Mouse (Mus musculus) adrenal gland, postnatal 0 days (tissue): Measurements from ENCODE around the gene Gstm3. TPM values are rescaled to one million over a fixed set of nuclear protein-coding genes. Genes with fewer than 3 reads are reported as not detected.

Experiments
- polyA plus RNA-seq: library from polyadenylated mRNA; unstranded; fragments of >200 nt; fragmentation: Nextera tagmentation; extraction: Ambion mirVana; gene quantifications from 2 replicates; pipeline ENCODE4 v1.2.1, GENCODE M21; 2015

The Gstm3 gene
- 0.62 and 0.68 TPM in 2 replicates for polyA plus RNA-seq

GRCm38 (mm10) chr3:107968724-107969395 is at the start of gene Gstm3:
Gene Gstm3, minus strand, starts transcription at chr3:107969283.

GRCm38 (mm10) chr3:108017473-108018189 is 48.5 kb upstream of the Gstm3 start, which contains the start of gene Gstm1:
Gene Gstm1, minus strand, starts transcription at chr3:108017973.

DNA sequence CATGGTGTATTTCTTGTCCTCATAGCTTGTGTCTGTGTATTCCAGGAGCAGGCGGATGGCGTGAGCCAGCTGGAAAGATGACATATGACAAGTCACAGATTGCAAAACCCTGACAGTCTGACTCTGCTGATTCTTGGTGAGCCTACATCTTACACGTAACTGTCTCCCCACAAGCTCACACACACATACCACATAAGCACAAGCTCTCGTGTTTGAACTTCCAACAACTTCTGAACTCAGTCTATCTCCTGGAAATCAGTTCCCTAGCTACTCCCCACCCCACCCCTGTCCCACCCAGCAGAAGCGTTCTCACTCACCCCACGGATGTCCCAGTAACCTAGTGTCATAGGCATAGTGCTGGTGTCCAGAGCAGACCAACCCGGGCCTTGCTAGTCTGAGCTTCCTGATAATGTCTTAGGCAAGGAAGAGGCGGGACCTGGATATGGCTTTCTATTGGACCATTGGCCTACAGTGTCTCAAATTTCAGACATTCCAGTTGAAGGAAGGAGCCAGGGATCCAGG is 17.0 kb upstream of the Gstm3 start, which contains the start of gene Gstm2:
Gene Gstm2 (minus strand): TSS at position 413 of the 522 bp plus-strand sequence.

GRCm38 (mm10) chr3:107943239-107943990 is 25.7 kb downstream of the Gstm3 start, which contains the start of gene Gstm6:
Gene Gstm6, minus strand, starts transcription at chr3:107943749.

DNA sequence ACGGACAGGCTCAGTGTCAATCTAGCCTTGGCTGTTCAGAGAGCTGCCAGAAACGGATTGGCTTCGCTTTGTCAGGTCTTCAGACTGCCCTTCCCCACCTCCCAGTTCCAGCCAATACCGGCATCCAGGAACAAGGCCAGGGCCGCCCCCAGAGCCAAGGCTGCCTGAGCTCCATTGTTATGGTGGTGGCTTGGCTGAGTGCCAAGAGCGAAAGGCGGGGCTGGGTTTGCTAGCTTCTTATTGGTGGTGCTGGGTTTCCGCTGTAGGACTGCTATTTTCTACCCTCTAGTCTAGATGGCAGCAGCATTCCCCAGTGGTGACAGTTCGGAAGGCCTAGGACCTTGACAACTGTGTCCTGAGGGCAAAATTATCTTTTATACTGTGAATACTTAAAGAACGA is 37.4 kb downstream of the Gstm3 start, which contains the start of gene Gstm7:
Gene Gstm7 (minus strand): TSS at position 148 of the 400 bp plus-strand sequence.

Other genes with a start within 250 kb of the Gstm3 start
- gene Csf1, start 208.8 kb downstream of the Gstm3 start, polyA plus RNA-seq: 15.7 and 15.9 TPM in 2 replicates
- gene Eps8l3, start 92.1 kb downstream of the Gstm3 start, polyA plus RNA-seq: 0.33 and 0.99 TPM in 2 replicates
- gene Gstm5, start 73.5 kb downstream of the Gstm3 start, polyA plus RNA-seq: 172 and 235 TPM in 2 replicates
- gene Gstm7, start 37.5 kb downstream of the Gstm3 start, polyA plus RNA-seq: 28.5 and 59.1 TPM in 2 replicates
- gene Gstm6, start 25.5 kb downstream of the Gstm3 start, polyA plus RNA-seq: 19.9 and 35.0 TPM in 2 replicates
- gene Gstm2, start 17.2 kb upstream of the Gstm3 start, polyA plus RNA-seq: 126 and 199 TPM in 2 replicates
- gene Gstm1, start 48.7 kb upstream of the Gstm3 start, polyA plus RNA-seq: 165 and 212 TPM in 2 replicates
- 19.7 and 23.4 TPM in 2 replicates for gene Gstm4, start 75.6 kb upstream of the Gstm3 start, polyA plus RNA-seq
- 27.7 and 44.6 TPM in 2 replicates for gene Ampd2, start 117.4 kb upstream of the Gstm3 start, polyA plus RNA-seq
- 3.8 and 7.2 TPM in 2 replicates for gene Gnat2, start 123.5 kb upstream of the Gstm3 start, polyA plus RNA-seq
- 101 and 133 TPM in 2 replicates for gene Gnai3, start 176.9 kb upstream of the Gstm3 start, polyA plus RNA-seq
- 0.17 and 0.60 TPM in 2 replicates for gene Gpr61, start 185.6 kb upstream of the Gstm3 start, polyA plus RNA-seq
- gene Amigo1, start 217.1 kb upstream of the Gstm3 start, polyA plus RNA-seq: 6.0 and 9.1 TPM in 2 replicates
- gene Cyb561d1, start 231.9 kb upstream of the Gstm3 start, polyA plus RNA-seq: 1.9 and 2.9 TPM in 2 replicates
- gene Atxn7l2, start 241.7 kb upstream of the Gstm3 start, polyA plus RNA-seq: 5.4 and 6.5 TPM in 2 replicates